Mouse (Mus musculus) right cerebral cortex, postnatal 14 days (tissue): ENCODE data around the gene Glis2.

Source experiments
- DNase-seq: peaks from one replicate; pipeline ENCODE4 v3.0.0; 2022

Gene Glis2

GRCm38 (mm10) chr16:4584438-4584837 lies 10.1 kb upstream of the Glis2 start:
- DNase-seq, result no peak

- DNase-seq, result no peak
Measured at GRCm38 (mm10) chr16:4585642-4586530, 8.6 kb upstream of the Glis2 start.

GRCm38 (mm10) chr16:4586531-4587123 lies 7.9 kb upstream of the Glis2 start:
- peak; percentile 84 for DNase-seq

GRCm38 (mm10) chr16:4587516-4588210 lies 6.8 kb upstream of the Glis2 start:
- DNase-seq, result no peak

GRCm38 (mm10) chr16:4590236-4590635 lies 4.3 kb upstream of the Glis2 start:
- no peak for DNase-seq

GRCm38 (mm10) chr16:4592909-4593875 lies 1.3 kb upstream of the Glis2 start:
- DNase-seq, result peak; percentile 56

GRCm38 (mm10) chr16:4594814-4595526 lies 457 bp downstream of the Glis2 start:
- peak; percentile 41 for DNase-seq

- DNase-seq, result peak; percentile 47
Measured at GRCm38 (mm10) chr16:4595527-4595963, 1.0 kb downstream of the Glis2 start.

GRCm38 (mm10) chr16:4596141-4596728 lies 1.7 kb downstream of the Glis2 start:
- no peak for DNase-seq

- DNase-seq, result no peak
Measured at GRCm38 (mm10) chr16:4596836-4597235, 2.3 kb downstream of the Glis2 start.

- DNase-seq, result no peak
Measured at GRCm38 (mm10) chr16:4597296-4597695, 2.8 kb downstream of the Glis2 start.

- no peak for DNase-seq
Measured at GRCm38 (mm10) chr16:4598041-4598440, 3.5 kb downstream of the Glis2 start.

GRCm38 (mm10) chr16:4598891-4599543 lies 4.5 kb downstream of the Glis2 start:
- no peak for DNase-seq

- no peak for DNase-seq
Measured at GRCm38 (mm10) chr16:4599616-4600015, 5.1 kb downstream of the Glis2 start.

GRCm38 (mm10) chr16:4600701-4601310 lies 6.3 kb downstream of the Glis2 start:
- no peak for DNase-seq

- DNase-seq, result no peak
Measured at GRCm38 (mm10) chr16:4602189-4602588, 7.7 kb downstream of the Glis2 start.

- no peak for DNase-seq
Measured at GRCm38 (mm10) chr16:4602766-4603452, 8.4 kb downstream of the Glis2 start.

- DNase-seq, result no peak
Measured at GRCm38 (mm10) chr16:4603453-4603837, 8.9 kb downstream of the Glis2 start.

- no peak for DNase-seq
Measured at GRCm38 (mm10) chr16:4604293-4604837, 9.9 kb downstream of the Glis2 start.
